Mouse (Mus musculus) right cerebral cortex, postnatal 36 days (tissue): Measurements from ENCODE around the gene Rnf144a.
"Not testable (repeated sequence)": the region's sequence is repeated elsewhere in the genome, so short reads cannot be mapped to it uniquely, and the experiment has no call there.

Source experiments
- DNase-seq, 2 experiments: peaks; one replicate each; pipeline ENCODE4 v3.0.0; 2022; ENCODE audit warnings: low spot score in 2 of 2, mixed read lengths in 1 of 2

Gene Rnf144a

GRCm38 (mm10) chr12:26323783-26324364, 91.2 kb downstream of the Rnf144a start:
- DNase-seq: no peak

- DNase-seq: no peak
Measured at GRCm38 (mm10) chr12:26316261-26316660, 98.8 kb downstream of the Rnf144a start.

GRCm38 (mm10) chr12:26314959-26315358, 100.1 kb downstream of the Rnf144a start:
- no peak for DNase-seq

- DNase-seq: peak; percentile 30 to 32
Measured at GRCm38 (mm10) chr12:26311548-26311947, 103.5 kb downstream of the Rnf144a start.

GRCm38 (mm10) chr12:26310247-26310646, 104.8 kb downstream of the Rnf144a start:
- no peak for DNase-seq

GRCm38 (mm10) chr12:26302886-26303285, 112.2 kb downstream of the Rnf144a start:
- DNase-seq: no peak

- DNase-seq: no peak
Measured at GRCm38 (mm10) chr12:26299515-26300090, 115.5 kb downstream of the Rnf144a start.

GRCm38 (mm10) chr12:26295995-26296394, 119.1 kb downstream of the Rnf144a start:
- not testable (repeated sequence) for DNase-seq

GRCm38 (mm10) chr12:26289200-26289599, 125.9 kb downstream of the Rnf144a start:
- no peak for DNase-seq

GRCm38 (mm10) chr12:26288347-26288746, 126.7 kb downstream of the Rnf144a start:
- no peak for DNase-seq

- DNase-seq: no peak
Measured at GRCm38 (mm10) chr12:26285939-26286338, 129.1 kb downstream of the Rnf144a start.

- no peak for DNase-seq
Measured at GRCm38 (mm10) chr12:26285460-26285859, 129.6 kb downstream of the Rnf144a start.

GRCm38 (mm10) chr12:26280719-26281480, 134.2 kb downstream of the Rnf144a start:
- DNase-seq: no peak

- DNase-seq: peak; percentile 42 to 54
Measured at GRCm38 (mm10) chr12:26277002-26277669, 137.9 kb downstream of the Rnf144a start.

- DNase-seq: no peak
Measured at GRCm38 (mm10) chr12:26276556-26276955, 138.5 kb downstream of the Rnf144a start.
